ENCODE assay signal across 10 mouse cellular contexts in the genomic region with DNA sequence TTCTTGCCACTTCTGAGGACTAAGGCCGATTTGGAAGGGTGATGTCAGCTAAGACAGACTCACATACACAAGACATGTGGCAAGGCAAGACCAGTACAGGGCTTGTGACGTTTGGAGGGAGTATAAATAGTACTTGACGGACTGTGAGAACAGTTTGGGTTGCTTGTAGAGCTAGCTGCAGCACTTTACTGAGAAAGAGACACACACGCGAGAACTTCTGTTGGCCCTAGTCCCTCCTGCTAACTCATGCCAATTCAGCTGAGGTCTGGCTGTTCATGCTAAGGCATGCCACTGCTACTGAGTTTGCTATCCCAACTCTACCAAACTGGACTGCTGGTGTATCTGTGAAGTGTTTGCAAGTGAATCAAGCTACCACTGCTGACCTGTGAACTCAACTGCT. TPM values are rescaled to one million over a fixed set of nuclear protein-coding genes. Genes with fewer than 3 reads are reported as not detected.
DNase-seq lines count a peak whose midpoint lies in the region.
"Had no signal": no experiment of that assay in that cellular context is flagged by ENCODE, and none has a peak within 500 bp of the region (broad histone marks: within the 10 kb centered on the region; RNA-seq: fewer than 3 reads in every experiment).

No protein-coding gene starts in this region.

- DNase-seq in gastrocnemius, adult 18-20 months (ENCODE audit: low spot score), result peak; percentile 77
- no peak for DNase-seq in gastrocnemius, postnatal 4 days (ENCODE audit: low spot score in 2 of 2)
- peak; percentile 8 for DNase-seq in lung, postnatal 36 days
- DNase-seq in lung, adult 18-20 months, result no peak
- DNase-seq in gastrocnemius, postnatal 25 days, result peak; percentile 54
- peak; percentile 19 to 20 for DNase-seq in heart, postnatal 36 days
- no peak for DNase-seq in cerebellum, adult 9-10 months
- DNase-seq in thymus, postnatal 36 days, result no peak
- DNase-seq: cerebellum, adult 8-10 months; kidney, postnatal 25 days had no signal

- intact Hi-C loops in heart, postnatal 36 days (cut with DNase I), result loop anchor here (5.0 kb wide), 1 partner anchor 127 kb away; no protein-coding TSS in a partner anchor

RNA-seq across cellular contexts. Expression of gene Pds5a, which starts 19.2 kb away (rescaled TPM):
- 10 to 100 TPM; 43.1 to 44.7 TPM for total RNA-seq in gastrocnemius, adult 18-20 months (2021)
- total RNA-seq in gastrocnemius, postnatal 4 days (2021), result 10 to 100 TPM; 84.5 to 85.6 TPM
- 10 to 100 TPM; 37.6 to 41.9 TPM for total RNA-seq in gastrocnemius, postnatal 25 days (2021)
- total RNA-seq in heart, postnatal 36 days (2021), result 10 to 100 TPM; 59.5 to 60.5 TPM

Comparison
In these comparisons a context has a peak if more than half of its experiments do, and no peak if none do; other contexts are left out.
1. DNase-seq: peak in gastrocnemius, adult 18-20 months (single experiment), lung, postnatal 36 days (single experiment), gastrocnemius, postnatal 25 days (single experiment) and heart, postnatal 36 days (2 of 2); none in gastrocnemius, postnatal 4 days (0 of 2), lung, adult 18-20 months (0 of 2), cerebellum, adult 9-10 months (single experiment) and thymus, postnatal 36 days (0 of 2).